Mouse (Mus musculus): Measurements from ENCODE around the gene Zbtb11.
A peak's percentile ranks its signal among the peaks of the same experiment; 100 is the strongest.
"Not testable (repeated sequence)": the region's sequence is repeated elsewhere in the genome, so short reads cannot be mapped to it uniquely, and the experiment has no call there.

Zbtb11 gene

DNA sequence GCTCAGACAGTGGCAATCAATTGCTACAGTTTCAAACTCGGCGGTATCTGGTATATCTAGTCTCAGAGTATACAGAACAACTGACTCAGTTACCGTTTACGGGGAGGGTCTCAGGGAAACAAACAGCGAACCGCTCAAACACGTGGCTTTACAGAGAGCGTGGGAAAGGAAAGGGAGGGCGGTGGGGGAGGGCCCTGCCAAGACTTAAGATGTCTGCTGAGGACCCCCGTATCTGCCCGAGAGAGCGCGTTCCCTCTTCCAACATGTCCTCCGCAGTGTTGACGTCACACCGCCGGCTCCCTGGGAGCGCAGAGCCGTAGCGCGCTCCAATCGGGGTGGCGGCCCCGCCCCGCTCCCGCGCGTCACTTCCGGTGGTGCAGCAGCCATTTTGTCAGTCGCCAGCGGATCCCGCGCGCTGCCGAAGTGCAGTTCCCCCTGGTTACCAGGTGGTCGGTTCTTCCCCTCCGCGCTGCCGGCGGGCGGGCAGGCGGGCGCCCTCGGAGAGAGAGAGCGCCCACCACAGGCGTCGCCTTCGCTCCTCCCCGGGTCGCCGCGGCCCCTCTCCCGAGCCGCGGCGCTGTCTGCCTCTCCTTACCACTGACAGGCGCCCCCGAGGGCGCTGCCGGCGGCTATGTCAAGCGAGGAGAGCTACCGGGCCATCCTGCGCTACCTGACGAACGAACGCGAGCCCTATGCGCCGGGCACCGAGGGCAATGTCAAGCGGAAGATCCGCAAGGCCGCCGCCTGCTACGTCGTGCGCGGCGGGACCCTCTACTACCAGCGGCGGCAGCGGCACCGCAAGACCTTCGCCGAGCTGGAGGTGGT, at the start of gene Zbtb11:
Zbtb11 (plus strand) TSS at position 453 of the 825 bp plus-strand sequence.
- peak; percentile 99 to 100 for DNase-seq

DNA sequence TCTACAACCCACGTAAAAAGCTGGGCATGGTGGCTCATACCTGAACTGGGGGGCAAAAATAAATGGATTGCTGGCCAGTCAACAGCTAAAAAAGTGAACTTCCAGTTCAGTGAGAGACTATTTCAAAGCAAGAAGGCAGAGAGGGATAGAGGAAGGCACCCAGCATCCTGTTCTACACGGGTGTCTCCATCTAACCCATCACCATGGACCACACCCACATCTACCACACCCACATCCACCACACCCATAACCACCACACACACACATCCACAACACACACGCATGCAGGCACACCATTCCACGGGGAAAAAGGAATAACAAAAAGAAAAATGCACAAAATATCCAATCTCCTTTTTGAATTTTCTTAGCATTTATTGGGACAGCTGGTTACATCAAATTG, 49.7 kb upstream of the Zbtb11 start:
- no peak for DNase-seq

DNA sequence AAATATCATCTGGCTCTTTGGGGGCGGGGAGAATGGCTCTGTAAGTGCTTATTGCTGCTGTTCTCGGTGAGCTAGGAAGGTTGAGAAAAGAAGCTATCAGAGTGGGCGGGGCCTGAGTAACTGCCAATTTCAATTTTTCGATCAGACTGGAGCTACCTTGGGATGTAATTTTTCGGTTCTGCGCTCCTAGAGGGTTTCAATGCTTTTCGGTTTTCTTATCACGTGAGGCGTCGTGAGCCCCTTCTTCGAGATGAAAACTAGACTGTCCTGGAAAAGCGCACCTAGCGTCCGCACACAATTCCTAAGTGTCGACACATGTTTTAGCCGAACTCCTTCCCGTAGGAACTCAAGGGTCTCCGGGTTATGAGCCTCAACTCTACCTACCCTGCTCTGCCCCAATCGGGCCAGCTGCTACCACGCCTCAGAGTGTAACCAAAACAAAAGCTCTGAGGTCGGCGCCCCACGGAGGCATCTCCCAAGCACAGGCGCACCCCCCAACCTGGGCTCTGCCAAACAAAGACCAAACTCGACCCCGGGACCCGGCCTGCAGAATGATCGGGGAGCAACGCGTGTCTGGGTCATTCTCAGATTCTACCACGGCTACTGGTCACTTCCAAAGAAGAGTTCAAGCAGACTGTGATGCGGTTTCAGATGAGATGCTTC, 39.9 kb upstream of the Zbtb11 start:
- peak; percentile 37 to 51 for DNase-seq

DNA sequence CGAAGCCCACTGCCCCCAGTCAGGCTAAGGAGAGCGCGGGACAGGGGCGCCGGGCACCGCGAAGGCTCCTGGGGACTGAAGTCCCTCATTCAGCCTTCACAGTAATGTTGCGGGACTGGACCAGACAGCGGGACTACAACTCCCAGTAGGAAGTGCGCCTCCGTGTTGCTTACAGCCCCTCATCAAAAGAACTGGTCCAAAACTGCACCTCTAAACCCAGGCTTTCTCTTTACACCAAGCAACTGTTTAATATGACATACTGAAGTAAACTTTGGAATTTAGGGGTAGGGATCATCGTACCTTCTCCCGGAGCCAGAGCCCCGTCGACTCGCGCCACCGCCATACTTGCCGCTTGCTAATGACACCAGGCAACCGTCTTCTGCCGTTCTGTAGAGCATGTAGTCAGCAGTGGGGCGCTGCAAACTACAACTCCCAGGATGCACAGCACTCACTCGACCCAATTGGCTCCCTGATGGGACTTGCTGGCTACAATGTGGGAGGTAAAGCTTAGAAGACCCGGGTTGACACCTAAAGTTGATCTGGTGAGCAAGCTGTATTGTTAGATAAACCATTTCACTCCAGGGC, 39.1 kb upstream of the Zbtb11 start, which contains the start of gene Cep97:
Cep97 (minus strand) TSS at position 403 of the 585 bp plus-strand sequence.
- peak; percentile 90 to 96 for DNase-seq

DNA sequence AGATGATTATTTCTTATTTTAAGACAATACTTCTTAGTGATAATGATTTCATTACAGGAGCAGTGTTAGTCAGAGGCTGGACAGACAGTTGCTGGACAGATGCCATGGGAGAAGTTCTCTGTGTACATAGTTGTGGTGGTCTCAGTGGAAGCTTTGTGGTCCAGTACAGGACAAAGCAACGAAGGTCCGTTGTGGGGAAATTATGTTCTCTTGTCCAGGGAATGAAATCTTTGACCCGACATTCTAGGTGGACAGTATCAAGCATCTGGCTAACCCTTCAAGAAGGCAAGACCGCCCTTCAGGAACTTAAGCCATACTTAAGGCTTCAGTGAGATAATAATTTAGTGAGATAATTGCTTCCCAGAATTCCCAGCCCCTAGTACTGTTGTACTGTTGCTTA, 34.9 kb upstream of the Zbtb11 start:
- no peak for DNase-seq

DNA sequence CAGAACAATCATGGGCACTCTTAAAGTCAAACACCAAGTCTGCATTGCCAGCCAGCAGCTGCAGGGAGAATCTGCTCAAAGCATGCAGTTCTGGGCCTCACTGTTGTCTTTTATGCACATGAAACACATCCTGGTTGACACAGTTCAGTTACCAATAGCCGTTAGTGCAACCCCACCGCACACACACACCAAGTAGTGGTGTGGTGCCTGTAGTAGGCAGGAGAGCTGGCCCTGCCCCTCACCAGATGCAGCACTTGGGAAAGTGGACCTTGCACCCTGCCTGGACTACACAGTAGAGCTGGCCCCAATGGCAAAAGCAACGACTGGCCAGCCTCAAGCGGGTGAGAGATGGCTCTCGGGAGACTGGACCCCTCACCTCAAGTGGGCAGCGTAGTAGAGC, 34.0 kb upstream of the Zbtb11 start:
- peak; percentile 30 to 65 for DNase-seq

DNA sequence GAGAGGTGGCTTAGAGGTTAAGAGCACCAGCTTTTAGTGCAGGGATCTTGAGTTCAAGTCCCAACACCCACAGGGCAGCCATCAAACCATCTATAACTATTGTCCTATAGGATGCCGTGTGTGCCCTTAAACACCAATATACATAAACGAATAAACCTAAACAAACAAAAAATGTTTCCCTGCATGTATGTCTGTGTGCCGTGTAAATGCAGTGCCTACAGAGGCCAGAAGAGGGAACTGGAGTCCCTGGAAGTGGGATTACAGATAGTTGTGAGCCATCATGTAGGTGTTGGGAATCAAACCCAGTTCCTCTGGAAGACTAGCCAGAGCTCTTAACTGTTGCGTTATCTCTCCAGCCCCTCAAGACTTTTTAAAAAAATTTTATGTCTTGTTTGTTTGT, 32.9 kb upstream of the Zbtb11 start:
- DNase-seq, result no peak

DNA sequence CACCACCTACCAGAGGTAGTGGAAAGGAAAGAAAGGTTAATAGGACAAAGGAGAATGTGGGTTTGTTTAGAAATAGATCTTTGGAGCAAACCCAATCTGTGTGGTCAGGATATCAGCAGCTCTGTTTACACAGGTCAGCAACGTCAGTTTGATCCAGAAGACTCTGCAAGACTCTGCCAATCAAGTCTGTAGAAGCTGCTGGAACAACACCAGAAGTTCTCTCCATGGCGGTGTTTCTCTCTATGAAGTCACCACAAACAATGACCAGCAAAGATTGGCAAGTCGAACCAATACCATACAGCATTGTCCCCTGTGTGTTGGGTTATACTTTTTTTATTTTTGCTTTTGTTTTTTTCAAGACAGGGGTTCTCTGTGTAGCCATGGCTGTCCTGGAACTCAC, 26.4 kb upstream of the Zbtb11 start:
- DNase-seq, result no peak

DNA sequence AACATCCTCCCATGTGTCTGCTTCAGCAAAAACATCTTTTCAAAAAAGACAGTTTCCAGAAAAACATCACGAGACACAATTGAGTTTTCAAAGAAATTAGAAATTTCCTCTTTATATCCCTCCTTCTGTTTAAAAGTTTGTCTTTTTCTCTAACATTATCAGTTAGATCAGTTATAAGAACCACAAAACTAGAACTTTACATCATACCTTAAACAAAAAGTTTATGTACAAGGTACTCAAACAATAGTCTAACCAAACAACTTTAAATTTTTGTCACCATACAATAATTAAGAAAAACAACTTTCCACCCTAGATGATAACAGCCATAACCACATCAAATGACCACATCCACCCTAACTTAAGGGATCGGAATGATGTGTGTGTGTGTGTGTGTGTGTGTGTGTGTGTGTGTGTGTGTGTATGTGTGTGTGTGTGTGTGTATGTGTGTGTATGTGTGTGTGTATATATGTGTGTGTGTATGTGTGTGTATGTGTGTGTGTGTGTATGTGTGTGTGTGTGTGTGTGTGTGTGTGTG, 25.7 kb upstream of the Zbtb11 start:
- not testable (repeated sequence) for DNase-seq

DNA sequence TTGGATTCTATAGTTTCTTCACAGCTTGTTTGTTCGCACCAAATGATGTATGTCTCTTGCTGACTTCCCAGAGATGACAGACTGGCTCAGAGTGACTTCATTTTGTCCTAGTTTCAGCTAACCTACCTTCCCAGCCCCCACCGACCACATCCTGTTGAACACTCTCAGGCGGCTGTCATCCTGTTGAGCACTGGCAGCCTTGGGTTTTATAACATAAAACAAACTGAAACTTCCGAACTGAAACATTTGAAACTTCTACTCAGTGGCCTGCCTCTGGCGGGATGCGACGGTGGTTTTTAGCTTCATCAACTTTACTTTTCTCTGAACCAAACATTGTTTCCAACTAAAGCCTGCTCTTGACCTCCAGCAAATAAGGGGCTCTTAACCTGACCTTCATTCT, 24.7 kb upstream of the Zbtb11 start:
- peak; percentile 27 to 41 for DNase-seq

DNA sequence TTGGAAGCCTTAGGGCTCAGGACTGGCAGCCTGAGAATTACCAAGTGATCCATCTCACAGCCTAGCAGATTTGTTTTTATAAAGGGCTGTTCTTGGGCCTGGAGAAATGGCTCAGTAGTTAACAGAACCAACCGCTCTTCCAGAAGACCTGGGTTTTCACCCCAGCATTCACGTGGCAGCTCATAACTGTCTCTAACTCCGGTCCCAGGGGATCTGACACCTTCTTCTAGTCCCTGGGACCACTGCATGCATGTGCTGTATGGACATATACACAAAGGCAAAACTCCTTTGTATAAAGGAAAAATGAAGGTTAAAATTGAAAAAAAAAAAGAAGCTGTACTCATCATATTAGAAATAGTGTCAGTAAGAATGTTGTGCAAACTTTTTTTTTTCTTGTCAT, 23.2 kb upstream of the Zbtb11 start:
- no peak for DNase-seq

DNA sequence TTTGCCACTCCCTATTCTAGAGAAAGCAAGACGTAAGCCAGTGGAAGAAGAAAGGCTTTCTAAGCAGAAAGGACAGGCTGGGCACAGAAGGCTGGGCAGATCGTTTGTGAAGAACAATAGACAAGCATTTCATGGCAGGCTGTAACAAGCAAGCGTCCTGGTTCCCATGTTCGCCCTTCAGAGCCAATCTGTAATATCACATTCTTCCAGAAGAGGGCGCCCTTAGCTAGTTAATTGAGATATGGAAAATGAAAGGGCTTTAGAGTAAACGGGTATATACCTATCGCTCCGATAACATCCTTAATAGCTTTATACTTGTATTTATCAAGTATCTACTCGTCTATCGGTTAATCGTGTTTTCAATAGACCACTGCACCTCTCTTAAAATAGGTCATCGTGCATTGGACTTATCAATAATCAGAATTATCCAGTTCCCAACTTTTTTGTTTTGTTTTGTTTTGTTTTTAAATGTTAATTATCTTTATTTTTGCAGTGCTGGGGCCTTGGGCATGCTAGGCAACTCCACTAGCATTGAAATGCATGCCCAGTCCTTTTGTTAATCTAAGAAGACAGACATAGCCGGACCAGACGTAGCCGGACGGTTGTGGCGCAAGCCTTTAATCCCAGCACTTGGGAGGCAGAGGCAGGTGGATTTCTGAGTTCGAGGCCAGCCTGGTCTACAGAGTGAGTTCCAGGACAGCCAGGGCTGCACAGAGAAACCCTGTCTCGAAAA, 22.6 kb upstream of the Zbtb11 start:
- DNase-seq, result peak in 1 of 2 experiments; percentile 91

DNA sequence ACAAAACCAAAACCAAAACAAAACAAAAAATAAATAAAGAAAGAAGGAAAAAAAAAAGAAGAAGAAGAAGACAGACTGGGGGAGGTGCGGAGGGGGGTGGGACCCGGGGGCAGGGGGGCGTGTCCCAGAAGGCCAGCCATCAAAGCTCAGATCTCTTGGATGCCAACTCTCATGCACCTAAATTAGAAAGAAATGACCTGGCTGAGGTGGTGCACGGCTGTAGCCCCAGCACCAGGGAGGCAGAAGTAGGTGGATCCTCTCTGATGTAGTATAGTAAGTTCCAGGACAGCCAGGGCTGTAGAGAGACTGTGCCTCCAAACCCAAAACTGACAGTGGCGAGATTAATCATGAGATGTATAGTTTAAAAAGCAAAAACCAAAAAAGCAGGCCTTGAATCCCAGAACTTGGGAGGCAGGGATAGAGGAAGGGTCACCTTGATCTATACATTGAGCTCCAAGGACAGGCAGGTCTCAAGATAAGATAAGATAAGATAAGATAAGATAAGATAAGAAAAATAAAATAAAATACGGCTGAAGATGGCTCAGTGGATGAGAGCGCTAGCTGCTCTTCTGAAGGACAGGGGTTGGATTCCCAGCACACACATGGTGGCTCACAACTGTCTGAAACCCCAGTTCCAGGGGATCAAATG, 21.9 kb upstream of the Zbtb11 start:
- DNase-seq, result no peak

DNA sequence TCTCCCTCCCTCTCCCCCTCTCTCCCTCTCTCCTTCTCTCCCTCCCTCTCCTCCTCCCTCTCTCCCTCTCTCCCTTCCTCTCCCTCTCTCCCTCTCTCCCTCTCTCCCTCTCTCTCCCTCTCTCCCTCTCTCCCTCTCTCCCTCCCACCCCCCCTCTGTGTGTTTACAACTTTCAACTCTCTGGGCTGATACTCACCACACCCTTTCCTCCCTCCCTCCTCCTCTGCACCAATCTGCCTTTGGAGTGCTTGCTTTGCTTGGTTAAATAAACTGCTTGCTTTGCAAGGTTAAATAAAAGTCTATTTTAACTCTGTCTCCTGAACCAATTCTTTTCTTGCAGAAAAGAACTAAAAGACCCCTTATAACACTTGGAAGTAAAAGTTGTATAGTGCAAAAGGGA, 20.9 kb upstream of the Zbtb11 start:
- DNase-seq, result no peak

DNA sequence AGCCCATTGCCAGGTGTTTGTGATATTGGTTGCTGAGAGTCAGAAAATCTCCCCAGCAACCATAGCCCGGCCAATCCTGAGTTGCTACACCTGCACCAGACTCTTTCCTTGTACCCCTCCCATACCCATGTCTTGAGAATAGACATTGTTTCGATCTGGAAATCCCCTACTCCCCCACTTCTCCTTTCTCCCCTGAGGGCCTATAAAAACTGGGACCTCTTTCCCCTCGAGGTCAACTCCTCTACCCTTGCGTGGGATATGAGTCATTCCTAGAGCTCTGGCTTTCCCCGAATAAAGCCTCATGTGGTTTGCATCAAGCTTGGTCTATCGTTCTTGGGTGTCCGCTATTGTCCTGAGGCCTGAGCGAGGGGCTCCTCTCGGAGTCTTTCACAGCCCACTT, 19.5 kb upstream of the Zbtb11 start:
- DNase-seq, result not testable (repeated sequence)

DNA sequence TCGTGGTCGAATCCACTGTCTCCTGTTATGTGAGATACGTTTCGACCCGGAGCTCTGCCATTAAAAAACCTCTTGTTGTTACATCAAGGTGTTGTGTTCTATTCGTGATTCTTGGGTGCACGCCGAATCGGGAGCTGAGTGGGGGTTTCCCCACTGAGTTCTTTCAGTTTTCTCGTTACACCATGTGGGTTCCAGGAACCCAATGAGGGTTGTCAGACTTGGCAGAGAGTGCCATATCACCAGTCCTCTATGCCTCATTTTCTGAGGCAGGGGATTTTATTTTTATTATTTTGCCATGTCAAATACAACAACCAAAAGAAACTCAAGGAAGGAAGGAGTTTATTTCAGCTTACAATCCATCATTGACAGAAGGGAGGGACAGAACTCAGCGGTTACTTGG, 10.6 kb upstream of the Zbtb11 start:
- DNase-seq, result not testable (repeated sequence)

DNA sequence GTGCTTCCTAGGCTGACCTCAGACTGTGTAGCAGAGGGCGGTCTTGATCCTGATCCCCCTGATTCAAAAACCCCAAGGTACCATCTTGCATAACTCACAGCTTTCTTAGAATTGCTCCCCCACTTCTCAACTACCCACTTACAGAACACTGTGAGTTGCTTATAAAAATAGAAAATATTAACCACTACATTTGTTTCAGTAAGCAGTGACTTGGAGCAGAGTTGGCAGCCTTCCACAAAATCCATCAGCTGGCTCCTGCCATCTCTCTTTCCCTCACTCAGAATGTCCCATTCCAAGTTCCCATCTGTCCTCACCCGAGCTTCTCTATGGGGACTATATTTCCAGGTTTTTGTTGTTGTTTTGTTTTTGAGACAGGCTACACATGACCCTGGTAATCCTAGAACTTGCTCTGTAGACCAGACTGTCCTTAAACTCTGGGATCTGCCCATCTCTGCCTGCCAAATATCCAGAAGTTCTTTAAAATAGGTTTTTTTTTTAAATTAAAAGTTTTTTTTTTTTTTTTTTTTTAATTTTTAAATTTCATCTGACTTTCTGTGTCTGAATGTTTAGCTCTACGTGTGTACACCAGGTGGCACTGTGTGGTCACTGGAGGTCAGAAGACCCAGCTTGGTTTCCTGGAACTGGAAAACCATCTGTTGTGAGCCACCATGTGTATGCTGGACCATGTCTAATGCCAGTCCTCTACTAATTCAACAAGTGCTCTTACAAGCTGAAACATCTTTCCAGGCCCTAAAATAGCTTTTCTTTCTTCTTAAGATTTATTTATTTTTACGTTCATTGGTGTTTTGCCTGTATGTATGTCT, 9.3 kb upstream of the Zbtb11 start:
- peak; percentile 68 for DNase-seq

DNA sequence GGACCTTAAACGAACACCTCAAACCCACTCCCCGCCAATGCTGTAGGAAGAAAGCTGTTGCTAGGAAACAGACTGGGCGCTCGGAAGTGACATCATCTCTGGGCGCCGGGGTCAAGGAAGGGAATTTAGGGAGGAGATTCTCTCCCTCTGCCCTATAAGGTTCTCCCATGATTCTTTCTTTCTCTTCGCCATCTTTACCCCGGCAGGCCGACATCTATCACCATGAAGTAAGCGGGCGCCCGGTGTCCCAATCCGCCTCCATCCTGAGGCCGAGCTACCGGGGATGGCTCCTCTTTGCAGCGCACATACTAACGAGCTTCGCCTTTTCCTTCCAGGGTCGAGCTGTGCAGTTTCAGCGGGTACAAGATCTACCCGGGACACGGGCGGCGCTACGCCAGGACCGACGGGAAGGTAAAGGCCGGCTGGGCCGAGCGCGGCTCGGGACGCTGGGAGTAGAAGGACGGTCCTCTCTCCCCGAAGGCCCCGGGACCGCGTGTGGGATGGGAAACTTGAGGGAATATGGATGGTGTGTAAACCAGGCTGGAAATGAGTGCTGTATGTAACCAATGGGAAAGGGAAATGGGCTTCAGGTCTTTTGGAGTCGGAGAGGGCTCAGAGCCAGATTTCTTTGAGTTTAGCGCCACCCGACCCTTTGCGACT, 7.3 kb upstream of the Zbtb11 start, which contains the start of gene Rpl24:
Rpl24 (plus strand) TSS at position 64 of the 660 bp plus-strand sequence.
- DNase-seq, result peak; percentile 96 to 97

DNA sequence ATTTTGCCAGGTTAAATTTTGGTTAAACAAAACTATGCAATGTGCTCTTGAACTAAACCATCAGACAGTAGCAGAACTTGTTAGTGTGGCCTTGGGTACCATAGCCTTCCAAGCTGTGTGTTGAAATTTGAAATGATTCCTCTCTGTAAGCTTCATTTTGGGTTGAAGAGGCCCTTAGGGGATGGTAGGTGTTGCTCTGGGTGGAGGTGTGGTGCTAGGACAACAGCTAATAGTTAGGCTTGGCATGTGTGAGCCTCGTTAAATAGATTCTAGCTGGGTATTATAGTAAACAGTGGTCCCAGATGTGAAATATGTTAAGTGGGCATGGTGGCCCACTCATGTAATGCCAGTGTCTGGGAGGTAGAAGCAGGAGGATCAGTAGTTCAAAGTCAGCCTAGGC, 6.5 kb upstream of the Zbtb11 start:
- DNase-seq, result no peak

DNA sequence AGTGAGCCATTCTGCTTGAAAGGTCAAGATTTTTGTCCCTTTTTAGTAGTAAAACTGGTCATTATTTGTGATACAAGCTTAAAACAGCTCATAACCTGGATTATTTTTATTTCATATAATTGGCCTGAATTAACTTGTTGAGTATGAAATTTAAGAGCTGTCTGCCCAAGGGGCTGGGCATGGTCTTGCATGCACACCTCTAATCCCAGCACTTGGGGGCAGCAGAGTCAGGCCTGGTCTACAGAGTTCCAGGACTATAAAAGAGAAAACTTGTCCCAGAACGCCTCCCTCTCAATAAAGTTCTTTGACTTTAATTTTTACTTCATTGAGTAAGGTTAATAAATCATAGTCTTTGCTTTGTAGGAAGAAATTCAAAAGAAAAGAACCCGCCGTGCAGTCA, 4.5 kb upstream of the Zbtb11 start:
- DNase-seq, result peak; percentile 45 to 51

DNA sequence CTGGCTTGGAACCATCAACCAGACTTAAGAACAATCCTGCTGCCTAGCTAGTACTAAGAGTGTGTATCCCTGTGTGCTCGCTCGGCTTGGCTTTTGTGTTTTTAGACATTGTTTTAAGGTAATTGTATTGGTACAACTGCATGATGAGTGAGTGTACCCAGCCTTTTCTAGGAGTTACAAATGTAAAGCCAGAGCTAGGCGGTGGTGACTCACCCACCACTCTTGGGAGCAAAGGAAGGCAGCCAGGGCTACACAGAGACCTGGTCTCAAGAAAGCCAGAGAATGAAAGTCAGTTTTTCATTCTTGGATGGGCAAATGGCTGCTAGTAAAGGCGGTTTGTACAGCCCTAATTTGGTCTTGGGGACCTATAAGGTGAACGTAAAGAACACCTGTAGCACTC, 3.3 kb upstream of the Zbtb11 start:
- no peak for DNase-seq

Data from kidney, postnatal 25 days (tissue).